Mouse (Mus musculus): ENCODE measurements at regions not wholly inside any gene's neighbourhood (a gene's known extent, or its start where the extent isn't known, plus 50 kb on each side); places are given as distances from the start of the nearest gene placed in this dataset.

DNA sequence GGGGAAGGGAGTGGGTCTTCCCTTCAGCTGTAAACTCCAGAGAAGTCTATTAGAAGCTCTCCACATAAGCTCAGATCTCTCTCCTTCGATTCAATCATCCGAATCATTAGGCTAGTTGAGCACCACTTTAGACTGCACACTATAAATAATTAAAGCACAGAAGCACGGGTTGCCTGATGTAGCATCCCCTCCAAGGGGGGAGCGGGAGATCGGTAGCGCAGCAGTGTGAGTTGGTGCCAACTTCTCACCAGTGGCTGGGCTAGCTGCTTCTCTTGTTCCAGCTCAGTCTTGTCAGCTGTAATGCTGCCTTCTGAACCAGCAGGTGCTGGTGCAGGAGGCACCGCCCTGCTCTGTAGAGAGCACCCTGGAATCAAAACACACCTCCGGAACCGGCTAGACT is 78.6 kb downstream of the A830031A19Rik start:
- DNase-seq, result no peak

DNA sequence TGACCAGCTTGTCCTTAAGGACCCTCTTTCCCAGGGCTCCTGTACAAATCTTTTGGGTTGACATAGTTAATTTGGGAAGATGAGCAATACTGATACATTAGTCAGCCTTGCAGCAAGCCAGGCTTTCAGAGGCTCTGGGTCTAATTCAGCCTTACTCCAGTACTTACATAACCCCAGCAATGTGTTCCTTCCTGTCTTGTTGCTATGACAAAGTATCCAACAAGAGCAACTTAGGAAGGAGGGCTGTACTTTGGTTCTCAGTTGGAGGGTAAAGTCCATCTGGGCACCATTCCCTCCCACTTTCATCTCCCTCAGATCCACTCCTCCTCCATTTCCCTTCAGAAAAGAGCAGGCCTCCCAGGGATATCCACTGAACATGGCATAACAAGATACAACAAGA is 80.7 kb downstream of the A830031A19Rik start:
- DNase-seq, result no peak

DNA sequence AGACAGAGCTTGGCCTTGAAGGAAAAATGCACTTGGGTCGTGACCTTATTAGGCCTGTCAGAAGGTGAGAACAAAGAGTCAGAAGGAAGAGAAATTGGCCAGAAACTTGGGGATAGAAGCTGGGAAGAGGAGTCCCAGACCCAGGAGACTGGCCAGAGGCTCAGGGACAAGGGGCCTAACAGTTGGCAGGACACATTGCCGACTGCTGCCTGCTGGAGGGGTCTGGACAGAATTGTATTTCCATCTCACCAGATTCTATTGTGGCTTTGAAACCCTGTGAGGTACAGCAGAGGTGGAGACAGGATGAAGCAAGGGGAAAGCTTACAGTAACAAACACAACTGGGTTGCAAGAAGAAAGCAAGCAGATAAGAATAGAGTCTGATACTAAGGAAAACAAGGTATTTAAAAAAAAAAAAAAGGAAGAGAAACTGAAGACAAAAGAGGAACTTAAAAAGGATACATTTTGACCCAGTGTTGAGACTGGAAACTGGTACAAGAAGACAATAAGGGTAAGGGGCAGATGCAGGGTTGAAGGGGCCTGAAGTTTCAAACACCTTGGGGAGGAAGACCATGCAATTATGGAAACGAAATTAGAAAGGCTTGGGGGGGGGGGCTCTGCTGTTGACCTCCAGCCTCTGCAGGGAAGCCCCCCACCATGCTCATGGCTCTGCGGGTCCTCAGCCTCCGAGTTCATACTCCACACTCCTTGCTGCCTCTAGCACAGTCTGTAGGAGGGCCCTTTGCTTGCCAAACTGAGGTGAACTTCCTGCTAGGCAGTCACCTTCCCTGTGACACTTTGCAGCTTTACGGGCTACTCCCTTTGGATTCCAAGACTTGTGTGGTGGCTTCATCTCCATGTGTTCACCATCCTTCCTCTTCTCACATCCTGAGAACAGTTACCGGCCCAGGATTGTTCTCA is 87.1 kb downstream of the A830031A19Rik start:
- DNase-seq, result no peak

DNA sequence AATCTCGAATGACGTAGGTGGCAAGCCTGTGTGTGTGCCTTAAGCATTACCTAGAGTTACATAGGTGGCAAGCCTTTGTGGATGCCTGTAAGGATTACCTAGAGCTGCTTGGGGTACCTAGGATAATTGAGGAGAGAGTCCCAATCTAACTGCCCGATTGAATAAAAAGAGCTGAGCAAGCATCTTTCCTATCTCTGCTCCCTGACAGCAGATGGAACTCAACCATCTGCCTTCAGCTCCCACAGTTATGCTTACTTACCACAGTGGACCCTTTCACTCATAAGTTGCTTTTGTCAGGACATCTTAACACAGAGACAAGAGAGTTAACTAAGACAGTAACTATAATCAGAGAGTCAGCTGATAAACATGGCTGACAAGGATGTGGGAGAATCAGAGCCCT is 89.6 kb downstream of the A830031A19Rik start:
- no peak for DNase-seq

DNA sequence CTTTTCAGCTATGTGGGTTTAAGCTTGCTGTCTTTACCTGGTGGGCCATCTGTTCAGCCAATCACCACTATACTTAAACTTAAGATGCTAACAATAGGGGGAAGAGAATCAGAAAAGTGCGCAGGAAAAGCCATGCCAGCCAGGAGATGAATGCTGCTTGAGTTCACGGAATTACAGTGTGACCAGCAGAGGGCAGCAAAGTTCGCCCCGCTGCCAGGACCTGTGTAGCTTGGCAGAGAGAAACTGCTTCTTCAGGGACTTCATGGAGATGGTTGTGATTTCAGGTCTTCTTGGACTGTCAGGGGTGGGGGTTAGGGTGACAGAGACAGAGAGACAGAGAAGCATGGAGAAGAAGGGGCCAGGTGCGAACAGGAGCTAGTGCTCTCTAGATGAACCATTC is 84.3 kb upstream of the Papolg start:
- DNase-seq, result peak; percentile 58 to 68

DNA sequence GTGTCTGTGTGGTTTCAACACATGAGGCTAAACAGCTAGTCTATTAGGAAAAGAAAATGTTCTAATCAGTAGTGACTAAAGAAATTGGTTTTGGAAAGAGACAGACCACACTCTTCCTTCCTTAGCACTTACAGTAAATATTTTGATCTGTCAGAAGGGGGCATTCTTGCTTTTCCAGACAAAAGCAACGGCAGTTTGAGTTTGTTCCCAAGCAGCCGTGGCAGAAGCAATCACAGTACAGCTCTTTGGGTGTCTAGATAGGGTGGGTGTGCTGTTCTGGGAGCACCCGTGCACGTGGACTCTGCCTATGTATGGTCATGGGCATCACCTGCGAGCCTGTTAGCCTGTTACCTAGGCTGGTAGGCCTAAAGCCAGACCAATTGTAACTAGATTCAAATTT is 83.2 kb upstream of the Papolg start:
- DNase-seq, result no peak

DNA sequence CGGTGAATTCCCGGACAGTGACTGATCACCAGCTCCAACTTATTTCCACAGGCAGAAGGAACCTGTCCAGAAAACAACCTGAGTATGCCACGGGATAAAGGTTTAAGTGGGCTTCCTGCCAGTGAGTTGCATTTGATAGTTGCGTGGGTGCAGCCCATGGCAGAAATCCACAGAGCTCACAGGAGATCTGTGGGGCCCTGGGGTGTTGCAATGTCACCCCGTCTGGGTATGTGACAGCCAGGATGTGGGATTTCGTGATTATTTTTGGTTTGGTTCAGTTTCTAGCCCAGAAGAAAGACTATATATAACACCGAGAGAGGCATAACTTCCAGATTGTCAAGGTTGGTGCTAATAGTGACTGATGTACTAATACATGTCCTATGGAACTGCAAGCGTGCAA is 82.0 kb upstream of the Papolg start:
- no peak for DNase-seq

DNA sequence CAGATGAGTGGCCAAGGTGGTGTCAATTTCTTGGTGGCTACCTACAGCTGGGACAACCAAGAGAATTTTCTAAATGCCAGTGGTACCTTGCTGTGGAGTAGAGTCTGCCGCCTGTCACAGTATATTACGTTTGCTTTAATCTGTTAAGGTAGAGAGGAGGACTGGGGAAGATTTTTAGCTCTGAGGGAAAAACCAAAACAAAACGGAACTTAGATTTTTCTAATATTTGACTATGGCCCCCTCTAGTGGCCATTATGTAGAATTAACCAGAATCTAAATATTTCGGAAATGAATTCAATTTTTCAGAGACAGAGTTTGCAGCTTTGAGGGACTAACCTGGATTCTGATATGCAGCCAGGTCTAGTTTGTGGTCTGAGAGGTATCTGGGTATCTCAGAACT is 59.3 kb upstream of the Papolg start:
- DNase-seq, result no peak

DNA sequence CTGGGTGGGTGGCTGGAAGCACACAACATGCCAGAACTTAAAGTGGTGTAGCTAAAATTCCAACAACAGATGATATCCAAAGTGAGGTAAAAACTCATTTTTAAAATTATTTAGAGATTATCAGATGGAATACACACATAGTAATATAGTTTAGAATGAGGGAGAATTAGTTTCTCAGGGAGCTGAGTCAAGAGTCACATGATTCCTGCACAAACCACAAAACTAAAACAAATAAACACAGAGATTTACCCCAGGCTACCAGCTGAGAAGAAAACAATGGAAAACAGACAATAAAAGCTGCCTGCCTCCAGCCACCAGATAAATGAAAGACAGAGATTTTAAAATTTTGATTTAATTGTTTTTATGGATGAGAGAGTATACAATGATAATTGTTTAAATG is 50.9 kb upstream of the Papolg start:
- DNase-seq, result no peak

All from lung, postnatal 4 days (tissue).